Mouse (Mus musculus) bone marrow macrophage, adult 2 months (primary cell): Measurements from ENCODE around the gene Mterf1b. TPM values are rescaled to one million over a fixed set of nuclear protein-coding genes. Genes with fewer than 3 reads are reported as not detected.

ENCODE experiments used
- H3K27ac ChIP-seq: 2 replicates; pipeline ENCODE4 v1.5.1; 2012; ENCODE audit warnings: low read depth, low read length; ENCODE audit not compliant: insufficient read depth
- H3K4me1 ChIP-seq: 2 replicates; pipeline ENCODE4 v1.6.1; 2012; ENCODE audit warnings: low read length; ENCODE audit not compliant: control insufficient read depth, insufficient read depth
- H3K4me3 ChIP-seq: 2 replicates; pipeline ENCODE4 v1.5.1; 2012; ENCODE audit warnings: mild to moderate bottlenecking, low read length, moderate library complexity; ENCODE audit not compliant: insufficient read depth
- CTCF ChIP-seq: IDR thresholded peaks from 2 replicates; pipeline ENCODE4 v1.5.1; 2012; ENCODE audit warnings: low read depth, mild to moderate bottlenecking, low read length, moderate library complexity
- POLR2A ChIP-seq: IDR thresholded peaks from 2 replicates; pipeline ENCODE4 v1.6.1; 2012; ENCODE audit warnings: mild to moderate bottlenecking, low read depth, low read length, borderline replicate concordance
- polyA plus RNA-seq: library from polyadenylated mRNA; stranded (reverse); fragments of >200 nt; gene quantifications from 2 replicates; pipeline ENCODE4 v1.2.4, GENCODE M21; 2012; ENCODE audit not compliant: missing spikeins, insufficient read depth, insufficient read length

Mterf1b gene
- polyA plus RNA-seq, 1 experiment, result 4.0 TPM

DNA sequence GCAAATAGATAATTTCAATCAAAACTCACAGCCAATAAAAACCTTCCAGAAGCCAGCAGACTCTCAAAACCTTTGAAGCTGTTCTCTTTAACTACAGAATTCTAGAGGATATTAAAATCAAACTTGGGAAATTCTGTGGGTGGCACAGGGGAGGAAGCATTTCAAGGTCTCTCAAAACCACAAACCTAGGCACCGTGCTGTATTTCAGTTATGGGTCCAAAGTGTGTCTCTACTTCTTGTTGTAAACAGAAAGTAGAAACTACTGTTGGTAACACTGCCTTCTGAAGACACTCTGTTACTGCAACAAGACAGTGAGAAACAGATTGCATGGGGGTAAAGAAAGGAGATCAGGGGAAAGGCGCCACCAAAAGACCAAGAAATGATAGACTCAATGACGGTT lies 52.8 kb downstream of the Mterf1b start:
- Histone ChIP-seq H3K4me3 (no peak overlapping the region), H3K4me1 (no peaks in the 10 kb centered on the region), H3K27ac (no peak overlapping the region)
- TF ChIP-seq CTCF (no peak), POLR2A (no peak)

DNA sequence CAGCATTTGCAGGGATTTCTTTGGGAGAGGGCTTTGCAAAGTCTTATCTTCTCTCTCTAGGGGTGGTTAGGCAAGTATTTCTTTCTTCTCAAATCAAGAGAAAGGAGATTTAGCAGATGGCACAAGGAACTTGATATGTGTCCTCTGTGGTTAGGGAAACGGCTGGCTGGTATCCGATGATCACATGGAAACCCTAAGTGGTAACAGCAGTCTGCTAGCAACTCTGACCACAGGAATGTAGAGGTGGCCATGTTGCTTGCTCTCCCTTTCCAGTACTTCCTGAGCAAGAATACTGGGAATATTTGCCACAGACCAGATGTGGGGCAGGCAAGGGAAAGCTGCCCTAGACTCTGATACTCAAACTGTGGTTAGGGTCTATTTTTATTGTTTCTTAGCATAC lies 53.9 kb downstream of the Mterf1b start:
- no peak overlapping the region for H3K27ac ChIP-seq
- H3K4me3 ChIP-seq, result no peak overlapping the region
- TF ChIP-seq CTCF (no peak), POLR2A (no peak)
- H3K4me1 ChIP-seq, result no peaks in the 10 kb centered on the region

Other genes starting within 250 kb of the Mterf1b start
- gene Cyp51, start 87.6 kb upstream of the Mterf1b start, polyA plus RNA-seq, result 22.9 and 23.2 TPM in 2 replicates